Comparison of ENCODE assay signal across 15 mouse cellular contexts in the genomic region with DNA sequence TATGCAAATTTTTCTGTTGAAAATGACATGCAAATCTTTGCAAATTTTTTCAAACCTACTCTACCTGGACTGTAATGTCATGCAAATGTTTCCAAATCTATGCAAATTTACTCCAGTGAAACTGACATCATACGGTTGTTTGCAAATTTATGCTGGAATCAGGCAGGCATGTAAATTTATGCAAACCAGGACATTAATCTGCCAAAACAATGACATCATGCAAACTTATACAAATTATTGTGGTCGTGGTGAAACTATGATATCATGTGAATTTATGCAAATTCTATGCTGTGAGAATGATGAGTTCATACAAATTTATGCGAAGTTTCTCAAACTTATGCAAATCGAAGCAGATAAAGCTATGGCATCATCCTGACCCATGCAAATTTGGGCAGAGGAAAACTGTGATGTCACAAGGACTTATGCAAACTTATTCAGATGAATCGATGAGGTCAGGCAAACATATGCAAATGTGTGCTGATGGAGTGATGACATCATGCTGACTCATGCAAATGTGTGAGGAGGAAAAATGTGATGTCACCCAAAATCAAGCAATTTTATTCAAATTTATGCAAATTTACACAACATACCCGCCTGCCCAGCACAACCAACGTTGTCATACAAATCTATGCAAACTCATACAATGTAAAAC. TPM values are rescaled to one million over a fixed set of nuclear protein-coding genes. Genes with fewer than 3 reads are reported as not detected.
DNase-seq lines count a peak whose midpoint lies in the region; ATAC-seq and TF ChIP-seq lines count a peak whose summit lies in the region.
"Had no signal": no experiment of that assay in that cellular context is flagged by ENCODE, and none has a peak within 500 bp of the region (broad histone marks: within the 10 kb centered on the region; RNA-seq: fewer than 3 reads in every experiment).

No protein-coding gene starts in this region.

- H3K4me3 ChIP-seq in forebrain, embryonic 13.5 days, result no peak overlapping the region
- no peak overlapping the region for H3K4me3 ChIP-seq in forebrain, embryonic 12.5 days (replicated peaks)
- no peak overlapping the region for H3K4me3 ChIP-seq in layer of hippocampus, adult 2 months
- H3K4me3 ChIP-seq: heart, adult 2 months; limb, embryonic 15.5 days; lung, embryonic 15.5 days had no signal

- WGBS in forebrain, embryonic 13.5 days, result 83% methylated on average over 7 of the region's 7 CpGs
- 86% methylated on average over 7 of the region's 7 CpGs for WGBS in forebrain, embryonic 12.5 days

- no peak overlapping the region for H3K4me2 ChIP-seq in forebrain, embryonic 13.5 days
- H3K4me2 ChIP-seq in forebrain, embryonic 12.5 days, result no peak overlapping the region
- H3K4me2 ChIP-seq: limb, embryonic 15.5 days; lung, embryonic 15.5 days had no signal

- no peaks in the 10 kb centered on the region for H3K4me1 ChIP-seq in forebrain, embryonic 13.5 days
- H3K4me1 ChIP-seq in forebrain, embryonic 12.5 days, result no peaks in the 10 kb centered on the region
- H3K4me1 ChIP-seq: limb, embryonic 15.5 days; lung, embryonic 15.5 days had no signal

- H3K36me3 ChIP-seq in forebrain, embryonic 13.5 days (ENCODE audit: poor library complexity, severe bottlenecking), result peaks cover 12% of the 10 kb centered on the region; the same call in 1 of the 2 replicates
- H3K36me3 ChIP-seq in forebrain, embryonic 12.5 days (replicated peaks), result no peaks in the 10 kb centered on the region

- peaks cover 53% of the 10 kb centered on the region for H3K9me3 ChIP-seq in forebrain, embryonic 13.5 days (replicated peaks)
- H3K9me3 ChIP-seq in forebrain, embryonic 12.5 days, result peaks cover 59% of the 10 kb centered on the region

- H3K27ac ChIP-seq in forebrain, embryonic 13.5 days, result no peak overlapping the region
- H3K27ac ChIP-seq in forebrain, embryonic 12.5 days, result no peak overlapping the region
- H3K27ac ChIP-seq in layer of hippocampus, adult 2 months, result no peak overlapping the region
- H3K27ac ChIP-seq: heart, adult 2 months; limb, embryonic 15.5 days; lung, embryonic 15.5 days had no signal

- TF ChIP-seq CTCF in layer of hippocampus, adult 2 months (conservative IDR thresholded peaks at IDR 0.05), result no peak

- ATAC-seq in forebrain, embryonic 13.5 days, result peak; percentile 3; the same call in 1 of the 2 replicates
- ATAC-seq in forebrain, embryonic 12.5 days (ENCODE audit: low FRiP score), result no peak
- ATAC-seq in activated CD4-positive, CD25-positive, alpha-beta regulatory T cell, adult 4 months, result peak; percentile 5

- peak; percentile 23 to 29 for DNase-seq in B cell, adult 2 months
- DNase-seq in mesoderm, embryonic 11.5 days (ENCODE audit: low read depth, low spot score), result peak; percentile 68
- DNase-seq in layer of hippocampus, adult 2 months (ENCODE audit: low spot score in 2 of 2), result no peak
- DNase-seq in layer of hippocampus, adult 9-10 months (ENCODE audit: low spot score), result no peak
- no peak for DNase-seq in thymus, postnatal 14 days
- DNase-seq: cerebellum, adult 9-10 months; heart, adult 2 months; heart, postnatal 4 days; kidney, postnatal 10 days; thymus, adult 2 months had no signal

- H3K27me3 ChIP-seq in forebrain, embryonic 13.5 days, result no peaks in the 10 kb centered on the region
- H3K27me3 ChIP-seq in forebrain, embryonic 12.5 days, result no peaks in the 10 kb centered on the region
- H3K27me3 ChIP-seq: limb, embryonic 15.5 days; lung, embryonic 15.5 days had no signal

- H3K9ac ChIP-seq in forebrain, embryonic 13.5 days, result no peak overlapping the region
- H3K9ac ChIP-seq in forebrain, embryonic 12.5 days, result no peak overlapping the region
- H3K9ac ChIP-seq: limb, embryonic 15.5 days; lung, embryonic 15.5 days had no signal

RNA-seq across cellular contexts. Expression of a gene that starts 7.1 kb away (rescaled TPM):
- polyA plus RNA-seq in forebrain, embryonic 13.5 days (2015; fragmentation: Nextera tagmentation; extraction: Ambion mirVana), result 1.0 and 1.2 TPM in 2 replicates
- polyA plus RNA-seq in forebrain, embryonic 12.5 days (2016; fragmentation: Nextera tagmentation; extraction: Ambion mirVana), result 1.4 TPM in 2 replicates
- polyA plus RNA-seq in activated CD4-positive, CD25-positive, alpha-beta regulatory T cell, adult 4 months (2017; shearing (Covaris generic)), result 1 to 10 TPM; 8.2 to 8.5 TPM
- total RNA-seq in layer of hippocampus, adult 2 months (2021), result 1 to 10 TPM; 3.4 to 5.0 TPM

RNA-seq across cellular contexts. Expression of a gene that starts 30.6 kb away (rescaled TPM):
- polyA plus RNA-seq in forebrain, embryonic 13.5 days (2015; fragmentation: Nextera tagmentation; extraction: Ambion mirVana), result not detected in 2 replicates
- polyA plus RNA-seq in forebrain, embryonic 12.5 days (2016; fragmentation: Nextera tagmentation; extraction: Ambion mirVana), result not detected in 2 replicates
- polyA plus RNA-seq in activated CD4-positive, CD25-positive, alpha-beta regulatory T cell, adult 4 months (2017; shearing (Covaris generic)), result not detected
- not detected for total RNA-seq in layer of hippocampus, adult 2 months (2021)
- total RNA-seq: heart, adult 2 months had no signal
- polyA plus RNA-seq: heart, adult 2 months; limb, embryonic 15.5 days; lung, embryonic 15.5 days; thymus, adult 2 months had no signal

RNA-seq across cellular contexts. Expression of a gene that starts 47.9 kb away (rescaled TPM):
- polyA plus RNA-seq in forebrain, embryonic 13.5 days (2015; fragmentation: Nextera tagmentation; extraction: Ambion mirVana), result not detected in 2 replicates
- polyA plus RNA-seq in forebrain, embryonic 12.5 days (2016; fragmentation: Nextera tagmentation; extraction: Ambion mirVana), result not detected in 2 replicates
- not detected for polyA plus RNA-seq in activated CD4-positive, CD25-positive, alpha-beta regulatory T cell, adult 4 months (2017; shearing (Covaris generic))
- total RNA-seq in layer of hippocampus, adult 2 months (2021), result not detected
- total RNA-seq: heart, adult 2 months; heart, postnatal 4 days had no signal
- polyA plus RNA-seq: heart, adult 2 months; limb, embryonic 15.5 days; lung, embryonic 15.5 days; thymus, adult 2 months had no signal

Comparison
In these comparisons a context has a peak if more than half of its experiments do, and no peak if none do; other contexts are left out.
1. DNase-seq: peak in B cell, adult 2 months (2 of 2) and mesoderm, embryonic 11.5 days (single experiment); none in layer of hippocampus, adult 2 months (0 of 2), layer of hippocampus, adult 9-10 months (single experiment) and thymus, postnatal 14 days (single experiment).